Mouse (Mus musculus) heart, embryonic 11.5 days (tissue): ENCODE data around the gene Vps53. TPM values are rescaled to one million over a fixed set of nuclear protein-coding genes. Genes with fewer than 3 reads are reported as not detected.

Source experiments
- ATAC-seq: fragments of 200-750 bp; cut with Nextera tagmentation; replicated peaks from 2 replicates; pipeline ENCODE4 v1.8.0; 2017; ENCODE audit warnings: moderate library complexity; ENCODE audit not compliant: insufficient number of reproducible peaks, low FRiP score, low TSS enrichment
- H3K27ac ChIP-seq: fragments of 300-500 bp; sonication (generic); 2 replicates; pipeline ENCODE4 v1.5.1; 2014; ENCODE audit warnings: mild to moderate bottlenecking, low read depth, low read length
- H3K27me3 ChIP-seq: fragments of 300-500 bp; sonication (generic); 2 replicates; pipeline ENCODE4 v1.6.1; 2014; ENCODE audit warnings: mild to moderate bottlenecking, low read length, mixed read lengths; ENCODE audit not compliant: control insufficient read depth, insufficient read depth
- H3K36me3 ChIP-seq: fragments of 300-500 bp; sonication (generic); 2 replicates; pipeline ENCODE4 v1.6.1; 2014; ENCODE audit warnings: mild to moderate bottlenecking, low read length, moderate library complexity, mixed read lengths; ENCODE audit not compliant: control insufficient read depth, insufficient read depth
- H3K4me1 ChIP-seq: fragments of 300-500 bp; sonication (generic); 2 replicates; pipeline ENCODE4 v1.6.1; 2014; ENCODE audit warnings: low read length; ENCODE audit not compliant: control insufficient read depth, insufficient read depth
- H3K4me2 ChIP-seq: fragments of 300-500 bp; sonication (generic); 2 replicates; pipeline ENCODE4 v1.6.1; 2014; ENCODE audit warnings: mild to moderate bottlenecking, moderate library complexity
- H3K4me3 ChIP-seq: fragments of 300-500 bp; sonication (generic); 2 replicates; pipeline ENCODE4 v1.5.1; 2014; ENCODE audit warnings: low read depth, low read length
- H3K9ac ChIP-seq: fragments of 300-500 bp; sonication (generic); 2 replicates; pipeline ENCODE4 v1.6.1; 2014; ENCODE audit warnings: mild to moderate bottlenecking, low read depth, low read length, moderate library complexity
- H3K9me3 ChIP-seq: fragments of 300-500 bp; sonication (generic); replicated peaks from 2 replicates; pipeline ENCODE4 v1.6.1; 2016; ENCODE audit warnings: low read length; ENCODE audit not compliant: control insufficient read depth
- WGBS: fragments of 180-500 bp; shearing (Covaris S2); extraction: QIAGEN DNeasy Blood & Tissue Kit; methylation state at CpG from one replicate; pipeline ENCODE4 v1.1.7; 2014; ENCODE audit not compliant: insufficient replicate concordance; 5-methylcytosine and 5-hydroxymethylcytosine counted together
- polyA plus RNA-seq: library from polyadenylated mRNA; unstranded; fragments of >200 nt; fragmentation: Nextera tagmentation; extraction: Ambion mirVana; gene quantifications from 2 replicates; pipeline ENCODE4 v1.2.1, GENCODE M21; 2014

Gene Vps53
- polyA plus RNA-seq, 1 experiment from 2014 or later = 33.7 TPM

DNA sequence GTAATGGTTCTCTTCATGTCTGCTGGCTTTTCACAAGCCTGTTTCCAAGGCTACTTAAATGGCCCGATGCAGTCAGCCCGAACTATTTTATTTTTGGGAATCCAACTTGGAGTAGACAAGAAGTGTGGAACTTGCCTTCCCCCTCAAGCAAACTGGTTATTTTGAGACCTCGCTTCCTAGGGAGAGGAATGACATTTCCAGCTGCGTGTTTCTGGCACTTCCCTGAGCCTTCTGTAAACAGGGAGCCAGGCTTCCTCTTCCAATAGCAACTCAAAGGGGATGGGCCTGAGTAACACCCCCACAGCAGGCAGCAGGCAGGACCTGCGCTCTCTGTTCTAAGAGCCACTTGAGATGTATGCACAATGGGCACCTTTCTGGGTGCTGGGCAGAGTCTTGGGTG lies 136.6 kb downstream of the Vps53 start:
- WGBS = 26% methylated on average over 5 of the region's 5 CpGs
- no peak overlapping the region for H3K4me3 ChIP-seq
- ATAC-seq = no peak
- no peak overlapping the region for H3K27ac ChIP-seq
- no peak overlapping the region for H3K4me2 ChIP-seq
- H3K4me1 ChIP-seq = peaks cover 4% of the 10 kb centered on the region; the same call in 1 of the 2 replicates
- no peak overlapping the region for H3K9ac ChIP-seq
- H3K27me3 ChIP-seq = no peaks in the 10 kb centered on the region
- H3K9me3 ChIP-seq = no peaks in the 10 kb centered on the region
- H3K36me3 ChIP-seq = no peaks in the 10 kb centered on the region

DNA sequence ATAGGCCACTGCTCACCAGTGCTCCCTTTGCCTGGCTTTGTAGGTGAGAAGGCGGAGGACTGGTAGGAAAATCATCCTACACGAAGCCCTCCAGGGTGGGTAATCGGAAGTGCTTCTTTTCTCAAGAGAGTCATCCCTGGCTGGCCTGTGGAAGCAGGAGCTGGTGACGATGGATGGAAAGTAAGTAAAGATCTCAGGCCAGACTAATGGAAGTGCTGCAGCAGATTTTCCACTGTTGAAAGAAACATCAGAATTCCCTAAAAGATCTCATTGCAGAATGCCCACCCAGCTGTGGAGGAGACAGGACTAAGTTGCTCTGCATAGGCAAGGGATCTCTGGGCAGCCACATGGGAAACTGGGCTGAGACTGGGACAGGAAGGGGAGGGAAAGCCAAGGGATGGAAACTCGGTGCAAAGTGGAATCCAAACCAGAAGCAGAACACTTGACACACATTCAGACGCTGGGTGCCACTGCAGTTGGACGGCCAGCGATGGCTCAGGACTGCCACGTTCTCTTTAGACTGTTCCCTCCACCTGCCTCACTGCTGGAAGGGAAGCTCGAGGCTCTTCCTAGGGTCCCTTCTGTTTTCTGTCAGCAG lies 137.3 kb downstream of the Vps53 start:
- ATAC-seq = no peak
- H3K27me3 ChIP-seq = no peaks in the 10 kb centered on the region
- no peak overlapping the region for H3K4me2 ChIP-seq
- peaks cover 4% of the 10 kb centered on the region; the same call in 1 of the 2 replicates for H3K4me1 ChIP-seq
- WGBS = 42% methylated on average over 10 of the region's 10 CpGs
- no peak overlapping the region; the same call in 1 of the 2 replicates for H3K27ac ChIP-seq
- H3K9me3 ChIP-seq = no peaks in the 10 kb centered on the region
- no peak overlapping the region for H3K9ac ChIP-seq
- no peak overlapping the region for H3K4me3 ChIP-seq
- H3K36me3 ChIP-seq = no peaks in the 10 kb centered on the region

DNA sequence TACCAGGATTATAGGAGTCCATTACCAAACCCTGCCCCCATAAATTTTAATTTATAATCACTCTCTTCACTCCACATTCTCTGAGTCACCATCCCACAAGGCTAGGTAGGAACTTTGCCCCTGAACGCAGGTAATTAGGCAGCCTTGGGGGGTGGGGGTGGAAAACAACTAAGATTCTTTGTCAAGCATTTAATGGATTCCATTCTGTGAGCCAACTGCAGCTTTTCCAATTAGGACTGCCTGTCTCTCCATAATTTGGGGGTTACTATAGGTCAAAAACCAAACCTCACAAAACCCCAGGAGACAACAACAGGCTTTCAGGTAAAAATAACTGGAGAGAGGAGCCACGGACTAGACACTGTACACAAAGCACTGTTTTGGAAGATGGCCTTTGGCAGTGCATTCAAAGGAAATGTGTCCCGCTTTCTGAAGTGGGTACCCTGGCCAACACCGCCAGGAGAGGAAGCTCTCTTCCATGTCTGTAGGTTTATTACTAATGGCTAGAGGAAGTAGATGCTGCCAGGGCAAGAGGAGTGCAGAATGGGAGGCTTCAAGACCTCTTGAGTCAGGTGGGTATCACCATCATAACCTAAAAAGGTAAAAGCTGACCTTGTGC lies 138.6 kb downstream of the Vps53 start:
- Histone ChIP-seq H3K27me3 (no peaks in the 10 kb centered on the region), H3K4me2 (no peak overlapping the region), H3K27ac (no peak overlapping the region), H3K9me3 (no peaks in the 10 kb centered on the region), H3K4me1 (peaks cover 4% of the 10 kb centered on the region; the same call in 1 of the 2 replicates), H3K9ac (no peak overlapping the region), H3K36me3 (no peaks in the 10 kb centered on the region), H3K4me3 (no peak overlapping the region)
- ATAC-seq = no peak
- 84% methylated on average over 4 of the region's 4 CpGs for WGBS

DNA sequence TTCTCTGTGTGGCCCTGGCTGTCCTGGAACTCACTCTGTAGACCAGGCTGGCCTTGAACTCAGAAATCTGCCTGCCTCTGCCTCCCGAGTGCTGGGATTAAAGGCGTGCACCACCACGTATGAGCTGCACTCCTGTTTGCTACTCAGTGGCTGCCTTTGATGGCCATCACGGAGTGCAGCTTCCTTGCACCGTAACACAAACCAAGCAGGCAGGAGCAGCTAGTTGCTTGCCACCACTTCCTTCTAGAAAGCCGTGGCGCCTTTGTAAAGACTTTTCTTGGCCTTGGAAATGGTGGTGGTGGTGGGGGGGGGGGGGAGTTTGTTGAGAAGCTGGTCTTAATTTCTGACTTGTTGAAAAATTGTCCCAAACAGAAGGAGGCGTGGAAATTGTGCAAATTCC lies 139.3 kb downstream of the Vps53 start:
- no peak overlapping the region for H3K4me3 ChIP-seq
- H3K36me3 ChIP-seq = no peaks in the 10 kb centered on the region
- no peaks in the 10 kb centered on the region for H3K27me3 ChIP-seq
- H3K4me2 ChIP-seq = no peak overlapping the region
- no peak overlapping the region for H3K9ac ChIP-seq
- WGBS = 75% methylated on average over 8 of the region's 8 CpGs
- H3K4me1 ChIP-seq = peaks cover 4% of the 10 kb centered on the region; the same call in 1 of the 2 replicates
- no peak for ATAC-seq
- no peaks in the 10 kb centered on the region for H3K9me3 ChIP-seq
- H3K27ac ChIP-seq = no peak overlapping the region

DNA sequence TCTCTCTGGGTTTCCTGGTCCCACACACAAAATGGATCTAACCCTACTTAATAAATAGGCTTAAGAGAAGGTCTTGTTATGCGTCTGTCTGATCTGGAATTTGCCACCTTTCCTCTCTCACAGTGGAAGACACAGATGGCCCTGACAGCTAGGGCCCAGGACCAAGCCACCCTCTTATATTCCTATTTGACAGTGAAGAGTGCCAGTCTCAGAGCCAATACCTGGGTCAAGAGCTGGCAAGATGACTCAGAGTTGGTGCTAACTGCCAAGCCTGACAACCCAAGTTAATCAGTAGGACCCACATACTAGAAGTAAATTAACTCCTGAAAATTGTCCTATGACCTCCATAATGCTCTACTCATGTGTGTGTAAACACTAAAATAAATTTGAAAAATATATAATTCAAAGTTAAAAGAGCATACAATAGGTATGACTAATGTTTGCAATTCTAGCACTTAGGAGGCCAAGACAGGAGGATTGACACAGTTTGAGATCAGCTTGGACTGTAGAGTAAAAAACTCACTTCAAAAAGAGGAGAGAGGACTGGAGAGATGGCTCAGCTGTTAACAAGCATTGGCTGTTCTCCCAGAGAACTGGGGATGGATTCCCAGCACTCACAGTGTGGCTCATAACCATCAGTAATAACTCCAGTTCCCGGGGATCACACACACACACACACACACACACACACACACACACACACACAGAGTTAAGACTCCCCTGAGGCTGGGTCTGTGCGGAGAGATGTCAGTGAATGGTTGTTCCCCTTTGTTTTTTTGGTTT lies 140.0 kb downstream of the Vps53 start:
- Histone ChIP-seq H3K4me3 (no peak overlapping the region), H3K27me3 (no peaks in the 10 kb centered on the region), H3K27ac (no peak overlapping the region), H3K9ac (no peak overlapping the region), H3K9me3 (no peaks in the 10 kb centered on the region), H3K4me2 (no peak overlapping the region), H3K4me1 (peaks cover 4% of the 10 kb centered on the region; the same call in 1 of the 2 replicates), H3K36me3 (no peaks in the 10 kb centered on the region)
- no peak for ATAC-seq
- 75% methylated on average over 3 of the region's 3 CpGs for WGBS

DNA sequence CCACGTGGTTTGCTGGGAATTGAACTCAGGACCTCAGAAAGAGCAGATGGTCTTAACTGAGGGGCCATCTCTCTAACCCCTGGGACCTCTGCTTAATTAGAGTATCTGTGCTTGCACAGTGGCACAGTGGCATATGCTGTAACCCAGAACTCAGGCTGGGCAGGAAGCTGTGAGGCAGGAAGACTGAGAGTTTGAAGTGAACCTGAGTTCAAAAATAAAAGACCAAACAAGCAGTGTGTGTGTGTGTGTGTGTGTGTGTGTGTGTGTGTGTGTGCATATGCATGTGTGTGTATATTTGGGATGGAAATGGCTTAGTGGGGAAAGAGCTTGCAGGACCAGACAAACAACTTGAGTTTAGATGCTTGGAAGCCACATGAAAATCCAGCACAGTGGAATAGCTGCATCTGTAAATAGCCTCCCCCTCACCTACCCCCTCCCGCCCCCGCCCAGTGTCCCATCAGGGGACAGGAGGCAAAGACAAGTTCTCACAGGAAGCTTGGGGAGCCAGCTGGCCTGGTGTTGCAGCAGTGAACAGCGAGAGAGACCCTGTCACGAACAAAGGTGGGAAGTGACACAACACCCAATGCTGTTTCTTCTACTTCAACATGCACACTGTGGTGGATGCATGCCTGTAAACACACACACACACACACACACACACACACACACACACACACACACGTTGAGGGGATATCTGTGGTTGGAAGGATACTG lies 141.7 kb downstream of the Vps53 start:
- Histone ChIP-seq H3K27ac (no peak overlapping the region), H3K4me1 (peaks cover 4% of the 10 kb centered on the region; the same call in 1 of the 2 replicates), H3K9ac (no peak overlapping the region), H3K27me3 (no peaks in the 10 kb centered on the region), H3K36me3 (no peaks in the 10 kb centered on the region), H3K4me3 (no peak overlapping the region), H3K9me3 (no peaks in the 10 kb centered on the region), H3K4me2 (no peak overlapping the region)
- no peak for ATAC-seq
- 41% methylated on average over 6 of the region's 6 CpGs for WGBS

DNA sequence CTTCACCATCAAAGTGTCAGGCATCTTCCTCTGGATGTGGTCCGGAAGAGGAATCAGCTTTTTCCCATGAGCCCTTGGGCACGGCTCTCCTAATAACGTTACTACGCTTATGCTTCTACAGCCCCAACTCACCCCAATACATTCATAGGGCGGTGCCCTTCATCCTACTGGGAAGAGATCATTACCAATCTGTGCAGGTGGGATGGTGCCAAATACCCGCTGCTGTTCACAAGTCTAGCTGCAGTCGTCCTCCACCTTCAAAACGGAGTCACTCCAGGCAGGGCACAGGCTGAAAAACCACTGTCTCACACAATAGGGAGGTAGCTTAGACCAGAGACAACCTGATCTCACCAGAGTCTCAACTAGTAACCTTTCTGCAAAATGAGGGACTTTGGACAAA lies 144.3 kb downstream of the Vps53 start:
- no peaks in the 10 kb centered on the region for H3K4me1 ChIP-seq
- no peak for ATAC-seq
- no peak overlapping the region for H3K4me2 ChIP-seq
- WGBS = 88% methylated on average over 8 of the region's 8 CpGs
- no peak overlapping the region for H3K9ac ChIP-seq
- H3K36me3 ChIP-seq = no peaks in the 10 kb centered on the region
- no peak overlapping the region for H3K4me3 ChIP-seq
- H3K9me3 ChIP-seq = no peaks in the 10 kb centered on the region
- H3K27ac ChIP-seq = no peak overlapping the region
- no peaks in the 10 kb centered on the region for H3K27me3 ChIP-seq

DNA sequence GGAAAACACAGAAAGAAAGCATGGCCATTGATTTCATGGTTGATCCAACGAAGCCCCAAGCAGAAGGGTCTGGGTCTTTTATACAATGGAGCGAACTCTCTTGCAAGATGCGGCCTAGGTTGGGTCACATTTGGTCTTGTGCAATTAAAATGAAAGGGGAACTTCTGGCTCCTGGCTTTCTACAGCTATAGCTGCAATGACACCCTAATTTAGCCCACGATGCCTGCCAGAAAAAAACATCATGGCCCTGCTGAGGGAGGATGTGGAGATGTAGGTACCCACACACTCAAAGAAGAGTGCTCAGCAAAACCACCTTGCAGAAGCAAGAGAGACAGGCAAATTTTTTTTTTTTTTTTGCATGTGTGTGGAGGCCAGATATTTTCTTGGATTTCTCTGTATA lies 145.6 kb downstream of the Vps53 start:
- H3K27me3 ChIP-seq = no peaks in the 10 kb centered on the region; the same call in 1 of the 2 replicates
- ATAC-seq = no peak
- no peak overlapping the region for H3K9ac ChIP-seq
- no peaks in the 10 kb centered on the region for H3K4me1 ChIP-seq
- H3K4me2 ChIP-seq = no peak overlapping the region
- no peak overlapping the region for H3K27ac ChIP-seq
- H3K36me3 ChIP-seq = no peaks in the 10 kb centered on the region
- no peak overlapping the region for H3K4me3 ChIP-seq
- no peaks in the 10 kb centered on the region for H3K9me3 ChIP-seq
- WGBS = 88% methylated on average over 4 of the region's 4 CpGs
